Mouse (Mus musculus): ENCODE results near the gene Gm28041. TPM values are rescaled to one million over a fixed set of nuclear protein-coding genes. Genes with fewer than 3 reads are reported as not detected.
"Not testable (repeated sequence)": the region's sequence is repeated elsewhere in the genome, so short reads cannot be mapped to it uniquely, and the experiment has no call there.

Gm28041 gene
- polyA plus RNA-seq (2012; rRNA removed), result not detected in 2 replicates

DNA sequence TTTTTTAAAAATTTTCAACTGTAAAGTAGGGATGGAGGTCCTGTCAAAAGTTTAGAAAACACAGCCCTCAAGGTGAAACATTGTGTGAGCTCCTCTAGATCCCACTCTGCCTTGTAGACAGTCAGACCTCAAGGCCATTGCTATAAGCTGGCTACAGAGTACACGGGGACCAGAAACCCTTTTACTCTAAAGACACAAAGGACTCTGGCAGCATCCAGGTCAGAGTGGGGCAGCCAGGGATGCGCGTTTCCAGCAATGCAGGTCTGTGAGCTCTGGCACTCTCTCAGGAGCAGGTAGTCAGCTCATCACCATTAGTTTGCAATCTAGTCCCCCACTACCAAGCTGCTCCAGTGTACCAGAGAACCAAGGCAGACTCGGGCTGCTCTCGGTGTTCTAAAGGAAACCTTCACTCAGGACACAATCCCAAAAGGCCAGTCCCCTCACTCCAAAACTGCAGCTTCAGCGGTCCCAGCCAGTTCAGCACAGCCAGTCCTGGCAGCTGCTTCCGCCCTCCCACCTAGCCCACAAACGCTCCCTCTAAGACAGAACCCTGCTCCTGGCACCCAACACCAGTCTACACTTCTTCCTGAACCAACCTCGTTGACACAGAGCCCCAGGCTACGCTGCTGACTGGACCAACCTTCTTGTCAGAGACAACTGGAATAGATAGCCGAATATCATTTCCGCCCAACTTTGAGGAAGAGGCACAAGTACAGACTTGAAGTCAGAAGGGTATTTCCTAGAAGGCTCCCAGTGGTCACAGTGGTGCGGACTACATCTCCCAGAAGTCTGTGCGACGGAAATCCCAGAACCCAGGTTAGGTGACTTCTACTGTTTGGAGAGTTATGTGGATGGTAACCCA lies at the start of gene Gm28041, which contains the start of gene Zfp456:
Gm28041 (minus strand) TSS at position 684 of the 862 bp plus-strand sequence.
Zfp456 (minus strand) TSS at position 761 of the 862 bp plus-strand sequence.
- DNase-seq (ENCODE audit: low read depth), result peak; percentile 33

DNA sequence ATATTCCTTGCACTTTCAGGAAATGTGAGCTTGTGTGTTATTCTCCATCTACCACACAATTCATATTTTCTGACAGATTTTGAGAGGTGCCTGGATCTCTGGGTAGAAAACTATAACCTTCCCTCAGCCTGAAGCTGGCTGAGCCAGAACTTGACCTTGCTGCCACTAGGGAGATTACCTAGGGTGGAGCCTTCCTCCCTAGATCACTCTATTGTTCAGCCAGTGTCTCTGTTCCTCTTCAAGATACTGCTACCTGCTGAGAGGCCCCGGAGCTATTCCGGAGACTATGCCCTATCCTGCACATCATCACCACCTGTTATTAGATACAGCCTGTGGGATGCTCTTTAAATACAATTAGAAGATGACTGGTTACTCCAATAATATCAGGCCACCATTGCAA lies 47.0 kb upstream of the Gm28041 start:
- not testable (repeated sequence) for DNase-seq (ENCODE audit: low read depth)

DNA sequence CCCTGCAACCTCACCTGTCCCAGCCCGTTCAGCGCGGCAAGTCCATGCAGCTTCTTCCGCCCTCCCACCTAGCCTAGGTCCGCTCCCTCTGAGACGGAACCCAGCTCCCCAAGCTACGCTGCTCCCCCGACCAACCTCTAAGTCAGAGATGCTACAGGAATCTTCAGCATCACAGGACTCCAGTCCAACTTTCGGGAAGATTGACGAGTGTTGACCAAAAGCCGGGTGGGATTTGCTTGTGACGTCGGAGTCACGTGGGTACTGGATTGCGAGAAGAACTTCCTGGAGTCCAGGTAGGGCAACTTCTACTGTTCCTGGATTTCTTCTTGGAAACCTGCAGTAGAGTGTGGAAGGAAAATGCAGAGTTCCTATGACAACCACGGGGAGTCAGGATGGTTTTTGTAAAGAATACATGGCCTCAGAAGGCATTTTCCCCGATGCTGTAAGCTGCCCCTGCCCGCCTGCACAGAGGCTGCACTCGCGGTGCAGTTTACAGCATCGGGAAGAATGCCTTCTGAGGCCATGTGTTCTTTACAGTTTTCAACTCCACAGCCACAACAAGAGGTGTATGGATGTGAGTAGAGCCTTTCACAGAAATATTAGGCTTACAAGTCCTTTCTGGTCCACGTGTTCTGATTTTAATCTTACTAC lies 45.8 kb upstream of the Gm28041 start, which contains the start of gene Zfp459:
Zfp459 (minus strand) TSS at position 212 of the 651 bp plus-strand sequence.
- DNase-seq (ENCODE audit: low read depth), result peak; percentile 49

DNA sequence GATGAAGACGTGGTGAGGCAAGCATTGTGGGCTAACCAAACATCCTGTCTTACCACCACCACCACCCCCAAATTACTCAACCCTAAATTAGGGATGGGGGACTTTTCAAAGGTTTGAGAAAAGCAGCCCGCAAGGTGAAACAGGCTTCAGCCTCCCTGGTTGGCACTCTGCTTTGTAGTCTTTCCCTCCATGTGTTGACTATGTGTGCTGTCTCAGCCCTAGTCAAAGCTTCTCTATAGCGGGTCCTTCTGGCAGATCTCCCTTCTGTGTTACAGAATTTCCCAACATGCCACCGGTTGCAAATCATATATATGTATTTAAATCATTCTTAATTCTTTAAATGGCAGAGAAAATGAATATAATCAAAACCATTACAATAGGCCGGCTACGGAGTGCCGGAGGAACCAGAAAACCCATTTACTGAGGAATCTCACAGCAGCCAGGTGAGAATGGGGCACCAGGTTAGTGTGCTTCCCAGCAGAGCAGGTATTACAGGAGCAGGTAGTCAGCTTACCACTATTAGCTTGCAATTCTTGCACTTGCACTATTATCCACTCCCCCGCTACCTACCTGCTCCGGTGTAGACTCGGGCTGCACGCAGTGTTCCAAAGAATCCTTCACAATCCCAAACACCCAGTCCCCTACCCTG lies 45.1 kb upstream of the Gm28041 start:
- no peak for DNase-seq (ENCODE audit: low read depth)

DNA sequence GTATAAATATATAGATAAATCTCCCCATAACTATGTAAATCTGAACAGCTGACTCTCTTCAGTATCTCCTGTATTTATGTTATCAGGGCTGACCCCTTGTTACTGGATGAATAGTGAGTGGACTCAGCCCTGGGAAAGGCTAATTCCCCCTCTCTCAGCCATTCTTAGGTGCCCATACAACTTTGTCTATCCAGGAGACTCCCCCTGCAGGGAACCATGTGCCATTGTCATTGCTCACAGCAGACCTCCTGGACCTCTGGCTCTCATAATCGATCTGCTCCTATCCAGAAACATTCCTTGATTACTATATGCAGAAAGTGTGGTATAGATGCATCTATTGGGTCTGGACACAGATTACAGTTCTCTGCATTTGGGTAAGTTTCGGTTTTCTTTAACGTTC lies 41.3 kb upstream of the Gm28041 start:
- no peak for DNase-seq (ENCODE audit: low read depth)

DNA sequence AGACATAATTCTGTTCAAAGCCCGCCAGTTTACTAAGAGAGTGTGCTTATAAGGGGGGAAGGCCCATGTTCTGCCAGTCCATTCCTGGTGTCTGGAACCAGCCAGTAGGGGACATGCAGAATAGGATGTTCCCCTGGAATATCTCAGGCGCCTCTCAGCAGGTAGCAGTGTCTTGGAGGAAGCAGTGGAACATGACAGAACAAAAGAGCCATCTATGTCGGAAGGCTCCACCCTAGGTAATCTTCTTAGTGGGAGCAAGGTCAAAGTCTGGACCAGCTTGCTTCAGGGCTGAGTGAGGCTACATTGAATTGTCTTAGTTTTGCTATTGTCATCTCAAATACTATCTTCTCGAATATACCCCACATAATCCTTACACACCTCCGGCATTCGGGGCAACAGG lies 40.2 kb upstream of the Gm28041 start:
- DNase-seq (ENCODE audit: low read depth), result no peak

DNA sequence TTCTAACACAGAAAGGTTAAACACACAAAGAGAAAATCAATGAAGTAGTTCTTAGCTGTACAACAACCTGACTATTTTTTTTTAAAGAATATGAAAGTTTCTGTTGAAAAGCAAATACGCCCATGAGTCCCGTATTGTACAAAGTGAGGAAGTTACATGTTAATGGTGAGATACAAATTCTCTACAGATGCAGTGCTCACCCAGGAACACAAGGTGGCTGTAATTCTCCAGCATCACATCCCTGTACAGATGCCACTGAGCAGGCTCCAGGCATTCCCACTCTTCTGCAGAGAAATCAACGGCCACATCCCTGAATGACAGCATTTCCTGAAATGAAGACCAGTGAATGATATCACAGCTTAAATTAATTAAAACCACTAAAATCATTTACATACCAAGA lies 38.1 kb upstream of the Gm28041 start:
- not testable (repeated sequence) for DNase-seq (ENCODE audit: low read depth)

DNA sequence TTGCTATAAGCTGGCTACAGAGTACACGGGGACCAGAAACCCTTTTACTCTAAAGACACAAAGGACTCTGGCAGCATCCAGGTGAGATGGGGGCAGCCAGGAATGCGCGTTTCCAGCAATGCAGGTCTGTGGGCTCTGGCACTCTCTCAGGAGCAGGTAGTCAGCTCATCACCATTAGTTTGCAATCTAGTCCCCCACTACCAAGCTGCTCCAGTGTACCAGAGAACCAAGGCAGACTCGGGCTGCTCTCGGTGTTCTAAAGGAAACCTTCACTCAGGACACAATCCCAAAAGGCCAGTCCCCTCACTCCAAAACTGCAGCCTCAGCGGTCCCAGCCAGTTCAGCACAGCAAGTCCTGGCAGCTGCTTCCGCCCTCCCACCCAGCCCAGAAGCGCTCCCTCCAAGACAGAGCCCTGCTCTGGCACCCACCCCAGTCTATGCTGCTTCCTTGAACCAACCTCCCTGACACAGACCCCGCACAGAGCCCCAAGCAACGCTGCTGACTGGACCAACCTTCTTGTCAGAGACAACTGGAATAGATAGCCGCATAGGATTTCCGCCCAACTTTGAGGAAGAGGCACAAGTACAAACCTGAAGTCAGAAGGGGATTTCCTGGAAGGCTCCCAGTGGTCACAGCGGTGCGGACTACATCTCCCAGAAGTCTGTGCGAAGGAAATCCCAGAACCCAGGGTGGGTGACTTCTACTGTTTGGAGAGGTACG lies 23.8 kb upstream of the Gm28041 start, which contains the start of gene Zfp429:
Zfp429 (minus strand) TSS at position 637 of the 721 bp plus-strand sequence.
- not testable (repeated sequence) for DNase-seq (ENCODE audit: low read depth)

DNA sequence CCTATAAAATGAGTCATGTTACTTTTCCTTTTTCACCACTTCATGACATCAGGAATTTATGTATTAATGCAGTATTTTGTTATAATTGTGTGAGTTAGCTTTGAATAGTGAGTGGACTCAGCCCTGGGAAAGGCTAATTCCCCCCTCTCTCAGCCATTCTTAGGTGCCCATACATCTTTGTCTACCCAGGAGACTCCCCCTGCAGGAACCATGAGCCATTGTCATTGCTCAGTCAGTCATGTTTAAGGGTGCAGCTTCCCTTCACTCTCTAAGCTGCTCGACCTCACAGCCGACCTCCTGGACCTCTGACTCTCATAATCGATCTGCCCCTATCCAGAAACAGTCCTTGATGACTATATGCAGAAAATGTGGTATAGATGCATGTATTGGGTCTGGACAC lies 722 bp upstream of the Gm28041 start:
- DNase-seq (ENCODE audit: low read depth), result not testable (repeated sequence)

DNA sequence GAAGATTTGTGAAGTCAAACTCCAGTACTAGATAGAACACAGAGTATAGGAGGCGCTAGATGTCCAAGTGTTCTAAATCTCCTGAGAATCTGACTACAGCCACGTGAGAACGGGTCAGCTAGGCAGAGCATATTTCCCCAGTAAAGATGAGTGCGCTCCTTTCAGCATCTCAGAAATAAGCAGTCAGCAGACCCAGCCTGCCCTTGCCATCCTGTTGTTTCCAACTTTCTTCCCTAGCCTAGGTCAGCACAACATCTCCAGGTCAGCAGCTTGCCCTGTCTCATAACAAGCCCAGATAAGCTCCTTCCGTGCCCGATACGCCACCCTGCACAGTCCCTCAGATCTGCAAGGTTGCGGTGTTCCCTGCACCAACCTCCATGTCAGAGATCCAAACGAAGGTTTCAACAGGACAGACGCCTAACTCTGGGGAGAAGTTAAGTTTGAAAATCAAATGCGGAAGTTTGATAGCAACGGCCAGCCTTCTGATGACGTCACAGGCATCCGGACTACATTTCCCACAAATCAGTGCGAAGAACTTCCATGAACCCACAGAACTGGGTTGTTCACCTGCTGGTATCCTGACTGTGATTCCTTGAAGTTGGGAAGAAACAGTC lies 15.3 kb downstream of the Gm28041 start, which contains the start of the genes Gm28044 and Zfp953:
Gm28044 (minus strand) TSS at position 406 of the 614 bp plus-strand sequence.
Zfp953 (minus strand) TSS at position 475 of the 614 bp plus-strand sequence.
- DNase-seq (ENCODE audit: low read depth), result peak; percentile 77

DNA sequence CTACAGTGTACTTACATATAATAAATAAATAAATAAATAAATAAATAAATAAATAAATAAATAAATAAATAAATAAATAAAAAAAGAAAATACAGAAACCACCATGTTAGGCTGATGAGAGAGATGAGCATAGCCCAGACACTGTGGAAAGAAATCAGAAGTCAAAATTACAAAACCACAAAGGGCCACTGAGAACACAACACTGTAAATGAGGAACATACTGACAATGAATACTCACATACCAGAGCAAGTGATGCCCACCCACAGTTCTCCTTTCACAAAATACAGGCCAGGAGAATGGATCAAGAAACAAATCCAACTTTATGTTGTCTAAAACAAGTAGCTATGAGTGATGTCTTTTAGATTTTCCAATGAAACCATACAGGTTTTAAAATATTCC lies 23.7 kb downstream of the Gm28041 start:
- no peak for DNase-seq (ENCODE audit: low read depth)

DNA sequence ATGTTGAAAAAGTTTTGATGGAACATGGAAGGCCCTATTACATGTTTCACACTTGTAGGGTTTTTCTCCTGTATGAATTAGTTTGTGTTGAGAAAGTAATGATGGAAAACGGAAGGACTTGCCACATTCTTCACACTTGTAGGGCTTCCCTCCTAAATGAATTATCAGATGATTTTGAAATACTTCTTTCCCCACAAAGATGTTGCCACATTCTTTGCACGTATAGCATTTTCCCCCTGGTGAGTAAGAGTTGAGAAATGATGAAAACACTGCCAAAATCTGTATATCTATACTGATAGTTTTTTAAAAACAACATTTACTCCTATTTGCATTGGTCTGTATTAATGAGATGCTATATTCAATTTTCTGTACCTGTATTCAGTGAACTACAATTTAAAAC lies 32.1 kb downstream of the Gm28041 start:
- DNase-seq (ENCODE audit: low read depth), result no peak

DNA sequence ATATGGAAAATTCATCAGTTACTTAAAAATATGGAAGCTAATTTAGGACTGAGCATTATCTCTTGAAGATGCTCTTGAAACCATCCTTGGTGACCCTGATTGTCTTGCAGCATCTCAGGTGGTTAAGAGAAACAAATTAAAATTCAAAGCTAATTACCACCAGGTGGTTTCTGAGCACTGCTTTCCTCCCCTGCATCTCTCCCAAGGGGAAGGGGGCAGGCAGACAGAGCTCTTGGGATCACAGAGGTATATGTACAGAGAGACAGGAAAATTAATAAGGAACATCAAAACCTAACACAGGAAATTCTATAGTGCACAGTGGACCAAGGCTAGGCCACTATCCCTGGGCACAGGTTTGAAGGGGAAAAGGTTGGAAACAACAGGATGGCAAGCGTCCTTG lies 42.7 kb downstream of the Gm28041 start:
- DNase-seq (ENCODE audit: low read depth), result no peak

DNA sequence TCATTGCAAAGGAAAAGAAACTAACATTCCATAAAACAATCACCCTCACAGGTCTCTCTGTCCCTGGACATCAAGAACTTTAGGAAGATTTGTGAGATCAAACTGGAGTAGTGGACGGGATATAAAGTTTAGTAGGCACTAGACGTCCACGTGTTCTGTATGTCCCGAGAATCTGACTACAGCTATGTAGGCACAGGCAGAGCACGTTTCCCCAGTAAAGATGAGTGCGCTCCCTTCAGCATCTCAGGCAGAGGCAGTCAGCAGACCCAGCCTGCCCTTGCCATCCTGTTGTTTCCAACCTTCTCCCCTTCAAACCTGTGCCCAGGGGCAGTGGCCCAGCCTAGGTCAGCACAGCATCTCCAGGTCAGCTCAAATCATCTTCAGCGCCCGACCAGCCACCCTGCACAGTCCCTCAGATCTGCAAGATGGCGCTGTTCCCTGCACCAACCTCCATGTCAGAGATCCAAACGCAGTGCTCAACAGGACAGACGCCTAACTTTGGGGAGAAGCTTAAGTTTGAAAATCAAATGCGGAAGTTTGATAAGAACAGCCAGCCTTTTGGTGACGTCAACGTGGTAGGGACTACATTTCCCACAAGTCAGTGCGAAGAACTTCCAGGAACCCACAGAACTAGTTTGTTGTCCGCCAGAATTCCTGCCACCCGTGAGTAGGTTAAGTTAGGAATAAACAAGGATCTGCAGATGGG lies 43.4 kb downstream of the Gm28041 start, which contains the start of gene Zfp595:
Zfp595 (minus strand) TSS at position 552 of the 706 bp plus-strand sequence.
- peak; percentile 68 for DNase-seq (ENCODE audit: low read depth)

DNA sequence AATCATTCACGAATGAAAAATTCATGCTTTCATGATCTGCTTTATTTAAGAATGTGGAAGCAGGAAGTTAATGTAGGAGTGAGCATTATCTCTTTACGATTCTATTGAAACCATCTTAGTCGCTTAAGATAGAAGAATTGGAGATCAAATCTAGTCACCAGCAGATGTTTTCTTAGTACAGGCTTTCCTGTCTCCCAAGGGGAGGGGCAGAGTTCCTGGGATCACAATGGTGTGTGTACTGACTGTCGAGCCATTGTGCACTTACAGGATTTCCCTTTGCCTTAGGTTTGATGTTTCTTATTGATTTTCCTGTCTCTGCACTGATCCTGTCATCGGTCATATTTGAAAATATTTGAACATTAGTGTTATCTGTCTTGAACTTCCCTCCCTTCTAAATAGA lies 68.8 kb downstream of the Gm28041 start:
- no peak for DNase-seq (ENCODE audit: low read depth)

DNA sequence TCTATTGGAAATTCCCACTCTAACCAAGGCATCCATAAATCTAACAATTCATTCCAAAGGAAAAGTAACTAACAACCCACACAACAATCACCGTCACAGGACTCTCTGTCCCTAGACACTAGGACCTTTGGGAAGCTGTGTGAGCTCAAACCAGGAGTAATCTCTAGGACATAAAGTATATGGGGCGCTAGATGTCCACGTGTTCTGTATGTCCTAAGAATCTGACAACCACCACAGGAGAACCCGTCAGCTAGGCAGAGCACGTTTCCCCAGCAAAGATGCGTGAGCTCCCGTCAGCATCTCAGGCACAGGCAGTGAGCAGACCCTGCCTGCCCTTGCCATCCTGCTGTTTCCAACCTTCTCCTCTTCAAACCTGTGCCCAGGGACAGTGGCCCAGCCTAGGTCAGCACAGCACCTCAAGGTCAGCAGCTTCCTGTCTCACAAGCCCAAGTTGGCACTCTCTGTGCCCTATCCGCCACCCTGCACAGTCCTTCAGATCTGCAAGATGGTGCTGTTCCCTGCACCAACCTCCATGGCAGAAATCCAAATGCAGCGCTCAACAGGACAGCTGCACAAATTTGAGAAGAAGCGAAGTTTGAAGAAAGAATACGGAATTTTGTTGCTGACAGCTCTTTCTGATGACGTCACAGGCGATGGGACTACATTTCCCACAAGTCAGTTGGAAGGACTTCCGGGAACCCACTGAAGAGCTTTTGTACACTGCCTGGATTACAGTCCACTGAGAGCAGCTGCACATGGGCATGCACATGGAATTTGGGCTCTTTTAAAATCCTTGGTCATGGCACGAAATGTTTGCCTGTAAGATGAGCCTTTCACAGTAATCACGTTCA lies 69.5 kb downstream of the Gm28041 start, which contains the start of gene Zfp457:
Zfp457 (minus strand) TSS at position 664 of the 851 bp plus-strand sequence.
- DNase-seq (ENCODE audit: low read depth), result peak; percentile 66
